Mouse (Mus musculus) thymus, adult 2 months (tissue): ENCODE measurements around the gene Kctd8. TPM values are rescaled to one million over a fixed set of nuclear protein-coding genes. Genes with fewer than 3 reads are reported as not detected.

ENCODE experiments used
- DNase-seq: peaks from one replicate; pipeline ENCODE4 v3.0.0; 2021
- H3K27ac ChIP-seq: fragments of 200-500 bp; 2 replicates; pipeline ENCODE4 v1.5.1; 2012; ENCODE audit warnings: low read length, control low read depth; ENCODE audit not compliant: control insufficient read depth, insufficient read depth
- H3K27me3 ChIP-seq: fragments of 200-500 bp; 2 replicates; pipeline ENCODE4 v1.6.1; 2012; ENCODE audit warnings: mild to moderate bottlenecking, low read length, moderate library complexity, mixed read lengths; ENCODE audit not compliant: control insufficient read depth, insufficient read depth
- H3K36me3 ChIP-seq: fragments of 200-500 bp; 2 replicates; pipeline ENCODE4 v1.6.1; 2012; ENCODE audit warnings: mild to moderate bottlenecking, low read length, moderate library complexity; ENCODE audit not compliant: control insufficient read depth, insufficient read depth
- H3K4me1 ChIP-seq: fragments of 200-500 bp; replicated peaks from 2 replicates; pipeline ENCODE4 v1.6.1; 2012; ENCODE audit warnings: low read length; ENCODE audit not compliant: control insufficient read depth, insufficient read depth
- H3K4me3 ChIP-seq: fragments of 200-500 bp; 2 replicates; pipeline ENCODE4 v1.5.1; 2012; ENCODE audit warnings: mild to moderate bottlenecking, low read length, control low read depth, moderate library complexity; ENCODE audit not compliant: control insufficient read depth, insufficient read depth
- CTCF ChIP-seq: fragments of 200-500 bp; IDR thresholded peaks from 2 replicates; pipeline ENCODE4 v1.5.1; 2012; ENCODE audit warnings: mild to moderate bottlenecking, control low read depth, low read length, moderate library complexity, borderline replicate concordance; ENCODE audit not compliant: control insufficient read depth, poor library complexity, insufficient read depth; ENCODE audit errors: extremely low read depth
- POLR2A ChIP-seq: fragments of 200-500 bp; IDR thresholded peaks from 2 replicates; pipeline ENCODE4 v1.6.1; 2012; ENCODE audit warnings: mild to moderate bottlenecking, low read length, control low read depth, moderate library complexity; ENCODE audit not compliant: control insufficient read depth, poor library complexity, insufficient read depth; ENCODE audit errors: extremely low read depth
- WGBS: fragments of 180-500 bp; shearing (Covaris S2); methylation state at CpG from one replicate; pipeline ENCODE4 v1.1.7; 2018; 5-methylcytosine and 5-hydroxymethylcytosine counted together
- polyA plus RNA-seq: library from polyadenylated mRNA; depleted of rRNA; stranded (reverse); fragments of >200 nt; gene quantifications from 2 replicates; pipeline ENCODE4 v1.2.3, GENCODE M21; 2012

Gene Kctd8
- polyA plus RNA-seq, 1 experiment, result 0.11 TPM

GRCm38 (mm10) chr5:69327561-69327960, 13.9 kb downstream of the Kctd8 start:
- Histone ChIP-seq H3K4me1 (no peaks in the 10 kb centered on the region), H3K27me3 (no peaks in the 10 kb centered on the region), H3K4me3 (no peak overlapping the region), H3K36me3 (no peaks in the 10 kb centered on the region), H3K27ac (no peak overlapping the region)
- no peak for TF ChIP-seq CTCF
- no peak for TF ChIP-seq POLR2A
- no peak for DNase-seq
- 93% methylated on average over 4 of the region's 4 CpGs for WGBS

GRCm38 (mm10) chr5:69324566-69325230, 16.8 kb downstream of the Kctd8 start:
- DNase-seq, result no peak
- no peak overlapping the region for H3K27ac ChIP-seq
- no peaks in the 10 kb centered on the region for H3K36me3 ChIP-seq
- no peaks in the 10 kb centered on the region for H3K27me3 ChIP-seq
- 77% methylated on average over 12 of the region's 12 CpGs for WGBS
- TF ChIP-seq POLR2A (no peak), CTCF (no peak)
- no peaks in the 10 kb centered on the region for H3K4me1 ChIP-seq
- no peak overlapping the region for H3K4me3 ChIP-seq

- no peak overlapping the region for H3K27ac ChIP-seq
- no peak overlapping the region for H3K4me3 ChIP-seq
- DNase-seq, result no peak
- H3K27me3 ChIP-seq, result no peaks in the 10 kb centered on the region
- no peaks in the 10 kb centered on the region for H3K36me3 ChIP-seq
- H3K4me1 ChIP-seq, result no peaks in the 10 kb centered on the region
- WGBS, result 88% methylated on average over 7 of the region's 7 CpGs
- TF ChIP-seq POLR2A (no peak), CTCF (no peak)
These were observed 28.9 kb downstream of the Kctd8 start for GRCm38 (mm10) chr5:69312611-69313010.

- no peaks in the 10 kb centered on the region for H3K4me1 ChIP-seq
- H3K36me3 ChIP-seq, result no peaks in the 10 kb centered on the region
- TF ChIP-seq CTCF (no peak), POLR2A (no peak)
- H3K27me3 ChIP-seq, result no peaks in the 10 kb centered on the region
- DNase-seq, result no peak
- H3K27ac ChIP-seq, result no peak overlapping the region
- WGBS, result 17% methylated on average over 1 of the region's 1 CpGs
- H3K4me3 ChIP-seq, result no peak overlapping the region
These were observed 39.8 kb downstream of the Kctd8 start for GRCm38 (mm10) chr5:69301665-69302064.

GRCm38 (mm10) chr5:69292353-69292752, 49.1 kb downstream of the Kctd8 start:
- DNase-seq, result no peak
- H3K4me3 ChIP-seq, result no peak overlapping the region
- TF ChIP-seq POLR2A (no peak), CTCF (no peak)
- 86% methylated on average over 6 of the region's 6 CpGs for WGBS
- H3K4me1 ChIP-seq, result no peaks in the 10 kb centered on the region
- H3K27me3 ChIP-seq, result no peaks in the 10 kb centered on the region
- H3K27ac ChIP-seq, result no peak overlapping the region
- no peaks in the 10 kb centered on the region for H3K36me3 ChIP-seq

GRCm38 (mm10) chr5:69284359-69284758, 57.1 kb downstream of the Kctd8 start:
- DNase-seq, result no peak
- Histone ChIP-seq H3K27ac (no peak overlapping the region), H3K4me3 (no peak overlapping the region), H3K4me1 (no peaks in the 10 kb centered on the region), H3K27me3 (no peaks in the 10 kb centered on the region), H3K36me3 (no peaks in the 10 kb centered on the region)
- WGBS, result 82% methylated on average over 6 of the region's 6 CpGs
- TF ChIP-seq POLR2A (no peak), CTCF (no peak)

- no peaks in the 10 kb centered on the region for H3K27me3 ChIP-seq
- no peak overlapping the region for H3K4me3 ChIP-seq
- TF ChIP-seq CTCF, result no peak
- no peaks in the 10 kb centered on the region for H3K36me3 ChIP-seq
- no peaks in the 10 kb centered on the region for H3K4me1 ChIP-seq
- no peak for DNase-seq
- no peak overlapping the region for H3K27ac ChIP-seq
- WGBS, result 82% methylated on average over 2 of the region's 2 CpGs
These were observed 89.1 kb downstream of the Kctd8 start for GRCm38 (mm10) chr5:69252366-69252765.
